Mouse (Mus musculus) kidney, embryonic 14.5 days (tissue): ENCODE results near the gene Meis3. TPM values are rescaled to one million over a fixed set of nuclear protein-coding genes. Genes with fewer than 3 reads are reported as not detected.
A peak's percentile ranks its signal among the peaks of the same experiment; 100 is the strongest.

Experiments used
- ATAC-seq: fragments of 200-750 bp; cut with Nextera tagmentation; 2 replicates; pipeline ENCODE4 v1.8.0; 2017; ENCODE audit warnings: moderate number of reproducible peaks, mild to moderate bottlenecking, moderate TSS enrichment, moderate library complexity; ENCODE audit not compliant: low FRiP score, low TSS enrichment
- H3K27ac ChIP-seq: fragments of 300-500 bp; sonication (generic); 2 replicates; pipeline ENCODE4 v1.5.1; 2014; ENCODE audit warnings: low read depth, mild to moderate bottlenecking, low read length, moderate library complexity, mixed read lengths
- H3K27me3 ChIP-seq: fragments of 300-500 bp; sonication (generic); 2 replicates; pipeline ENCODE4 v1.6.1; 2014; ENCODE audit warnings: mild to moderate bottlenecking, low read length; ENCODE audit not compliant: control insufficient read depth, insufficient read depth
- H3K36me3 ChIP-seq: fragments of 300-500 bp; sonication (generic); 2 replicates; pipeline ENCODE4 v1.6.1; 2014; ENCODE audit warnings: low read length, mixed read lengths; ENCODE audit not compliant: control insufficient read depth, insufficient read depth
- H3K4me1 ChIP-seq: fragments of 300-500 bp; sonication (generic); 2 replicates; pipeline ENCODE4 v1.6.1; 2014; ENCODE audit warnings: low read length, mixed read lengths; ENCODE audit not compliant: control insufficient read depth, insufficient read depth
- H3K4me2 ChIP-seq: fragments of 300-500 bp; sonication (generic); replicated peaks from 2 replicates; pipeline ENCODE4 v1.6.1; 2014; ENCODE audit warnings: low read depth, mild to moderate bottlenecking, low read length
- H3K4me3 ChIP-seq: fragments of 300-500 bp; sonication (generic); 2 replicates; pipeline ENCODE4 v1.5.1; 2014; ENCODE audit warnings: mild to moderate bottlenecking, low read length
- H3K9ac ChIP-seq: fragments of 300-500 bp; sonication (generic); 2 replicates; pipeline ENCODE4 v1.6.1; 2014; ENCODE audit warnings: low read depth, mild to moderate bottlenecking, low read length, moderate library complexity
- H3K9me3 ChIP-seq: fragments of 300-500 bp; sonication (generic); 2 replicates; pipeline ENCODE4 v1.6.1; 2016; ENCODE audit warnings: low read length; ENCODE audit not compliant: control insufficient read depth
- WGBS: fragments of 180-500 bp; shearing (Covaris S2); extraction: QIAGEN DNeasy Blood & Tissue Kit; methylation state at CpG from one replicate; pipeline ENCODE4 v1.1.7; 2014; 5-methylcytosine and 5-hydroxymethylcytosine counted together
- polyA plus RNA-seq: library from polyadenylated mRNA; unstranded; fragments of >200 nt; fragmentation: Nextera tagmentation; extraction: Ambion mirVana; gene quantifications from 2 replicates; pipeline ENCODE4 v1.2.1, GENCODE M21; 2014

The Meis3 gene
- polyA plus RNA-seq, 1 experiment from 2014 or later, result 28.0 TPM

- Histone ChIP-seq H3K9me3 (no peaks in the 10 kb centered on the region), H3K27ac (no peak overlapping the region), H3K36me3 (no peaks in the 10 kb centered on the region; the same call in 1 of the 2 replicates), H3K4me1 (peaks cover 20% of the 10 kb centered on the region), H3K9ac (peak overlapping the region; percentile 63), H3K4me2 (peak overlapping the region; percentile 72), H3K4me3 (peak overlapping the region; percentile 61), H3K27me3 (no peaks in the 10 kb centered on the region)
- ATAC-seq, result peak; percentile 11; the same call in 1 of the 2 replicates
- WGBS, result 0% methylated on average over 10 of the region's 10 CpGs
These were observed 647 bp downstream of the Meis3 start for GRCm38 (mm10) chr7:16175542-16175931.

- no peak overlapping the region for H3K9ac ChIP-seq
- H3K4me1 ChIP-seq, result peaks cover 14% of the 10 kb centered on the region
- no peak for ATAC-seq
- H3K4me3 ChIP-seq, result no peak overlapping the region
- no peaks in the 10 kb centered on the region for H3K9me3 ChIP-seq
- H3K27me3 ChIP-seq, result no peaks in the 10 kb centered on the region
- no peak overlapping the region for H3K4me2 ChIP-seq
- no peaks in the 10 kb centered on the region; the same call in 1 of the 2 replicates for H3K36me3 ChIP-seq
- H3K27ac ChIP-seq, result no peak overlapping the region
- WGBS, result 81% methylated on average over 4 of the region's 4 CpGs
These were observed 3.2 kb downstream of the Meis3 start for GRCm38 (mm10) chr7:16178114-16178513.

GRCm38 (mm10) chr7:16183663-16184062 lies 8.8 kb downstream of the Meis3 start:
- ATAC-seq, result peak; percentile 51
- no peak overlapping the region for H3K27ac ChIP-seq
- H3K4me3 ChIP-seq, result no peak overlapping the region
- H3K4me1 ChIP-seq, result no peaks in the 10 kb centered on the region
- H3K36me3 ChIP-seq, result peaks cover 4% of the 10 kb centered on the region; the same call in 1 of the 2 replicates
- WGBS, result 22% methylated on average over 8 of the region's 8 CpGs
- H3K4me2 ChIP-seq, result no peak overlapping the region
- H3K9ac ChIP-seq, result no peak overlapping the region
- no peaks in the 10 kb centered on the region for H3K9me3 ChIP-seq
- H3K27me3 ChIP-seq, result no peaks in the 10 kb centered on the region

- Histone ChIP-seq H3K9ac (no peak overlapping the region), H3K27ac (no peak overlapping the region), H3K4me3 (no peak overlapping the region), H3K36me3 (peaks cover 4% of the 10 kb centered on the region; the same call in 1 of the 2 replicates), H3K9me3 (no peaks in the 10 kb centered on the region), H3K4me2 (no peak overlapping the region), H3K27me3 (no peaks in the 10 kb centered on the region), H3K4me1 (no peaks in the 10 kb centered on the region)
- WGBS, result 85% methylated on average over 8 of the region's 8 CpGs
- no peak for ATAC-seq
These were observed 12.6 kb downstream of the Meis3 start for GRCm38 (mm10) chr7:16187494-16187893.

- no peak overlapping the region for H3K4me3 ChIP-seq
- no peak overlapping the region for H3K27ac ChIP-seq
- H3K9ac ChIP-seq, result no peak overlapping the region
- WGBS, result 16% methylated on average over 5 of the region's 5 CpGs
- H3K9me3 ChIP-seq, result no peaks in the 10 kb centered on the region
- peaks cover 10% of the 10 kb centered on the region; the same call in 1 of the 2 replicates for H3K36me3 ChIP-seq
- no peaks in the 10 kb centered on the region for H3K27me3 ChIP-seq
- no peak overlapping the region for H3K4me2 ChIP-seq
- H3K4me1 ChIP-seq, result no peaks in the 10 kb centered on the region
- peak; percentile 36 for ATAC-seq
These were observed 17.4 kb downstream of the Meis3 start for GRCm38 (mm10) chr7:16192315-16192714.

- no peak overlapping the region for H3K9ac ChIP-seq
- H3K4me2 ChIP-seq, result no peak overlapping the region
- 60% methylated on average over 3 of the region's 3 CpGs for WGBS
- no peak overlapping the region for H3K27ac ChIP-seq
- no peak overlapping the region for H3K4me3 ChIP-seq
- peaks cover 23% of the 10 kb centered on the region for H3K36me3 ChIP-seq
- H3K27me3 ChIP-seq, result no peaks in the 10 kb centered on the region
- no peaks in the 10 kb centered on the region for H3K9me3 ChIP-seq
- ATAC-seq, result no peak
- no peaks in the 10 kb centered on the region for H3K4me1 ChIP-seq
These were observed 18.8 kb downstream of the Meis3 start for GRCm38 (mm10) chr7:16193702-16194101.

- Histone ChIP-seq H3K4me2 (no peak overlapping the region), H3K36me3 (peaks cover 43% of the 10 kb centered on the region), H3K9me3 (no peaks in the 10 kb centered on the region), H3K27me3 (no peaks in the 10 kb centered on the region), H3K9ac (no peak overlapping the region), H3K27ac (no peak overlapping the region), H3K4me1 (no peaks in the 10 kb centered on the region), H3K4me3 (no peak overlapping the region)
- peak; percentile 37; the same call in 1 of the 2 replicates for ATAC-seq
- 48% methylated on average over 6 of the region's 6 CpGs for WGBS
These were observed 21.7 kb downstream of the Meis3 start for GRCm38 (mm10) chr7:16196616-16197015.

GRCm38 (mm10) chr7:16197166-16197565 lies 22.3 kb downstream of the Meis3 start:
- H3K27me3 ChIP-seq, result no peaks in the 10 kb centered on the region
- H3K4me2 ChIP-seq, result no peak overlapping the region
- WGBS, result 75% methylated on average over 5 of the region's 5 CpGs
- no peak overlapping the region for H3K4me3 ChIP-seq
- H3K4me1 ChIP-seq, result no peaks in the 10 kb centered on the region
- peaks cover 48% of the 10 kb centered on the region for H3K36me3 ChIP-seq
- H3K27ac ChIP-seq, result no peak overlapping the region
- no peak for ATAC-seq
- H3K9ac ChIP-seq, result no peak overlapping the region
- no peaks in the 10 kb centered on the region for H3K9me3 ChIP-seq

GRCm38 (mm10) chr7:16198540-16198939 lies 23.6 kb downstream of the Meis3 start:
- ATAC-seq, result no peak
- Histone ChIP-seq H3K27me3 (no peaks in the 10 kb centered on the region), H3K4me3 (no peak overlapping the region), H3K9me3 (no peaks in the 10 kb centered on the region), H3K9ac (no peak overlapping the region), H3K4me1 (no peaks in the 10 kb centered on the region), H3K36me3 (peaks cover 59% of the 10 kb centered on the region), H3K27ac (no peak overlapping the region), H3K4me2 (no peak overlapping the region)
- 81% methylated on average over 11 of the region's 11 CpGs for WGBS
